Mouse (Mus musculus): ENCODE measurements around the gene Bin2. TPM values are rescaled to one million over a fixed set of nuclear protein-coding genes. Genes with fewer than 3 reads are reported as not detected.

Bin2 gene
- polyA plus RNA-seq, 1 experiment from 2014 or later = 5.8 TPM

GRCm38 (mm10) chr15:100660306-100660705 is 9.0 kb downstream of the Bin2 start:
- no peak for ATAC-seq
- WGBS = 77% methylated on average over 9 of the region's 9 CpGs
- no peak overlapping the region for H3K4me3 ChIP-seq (ENCODE audit: low read depth, low read length)
- H3K4me2 ChIP-seq (replicated peaks; ENCODE audit: low read depth) = no peak overlapping the region
- no peak overlapping the region for H3K9ac ChIP-seq (ENCODE audit: low read depth, low read length)
- no peaks in the 10 kb centered on the region for H3K27me3 ChIP-seq (replicated peaks; ENCODE audit: control insufficient read depth, insufficient read depth, low read length)
- no peaks in the 10 kb centered on the region for H3K4me1 ChIP-seq (replicated peaks; ENCODE audit: control insufficient read depth, insufficient read depth, low read length)
- H3K36me3 ChIP-seq (ENCODE audit: control insufficient read depth, insufficient read depth) = no peaks in the 10 kb centered on the region
- no peak for TF ChIP-seq CTCF (IDR thresholded peaks at IDR 0.05; ENCODE audit: low read depth)
- no peak overlapping the region for H3K27ac ChIP-seq (ENCODE audit: low read depth, low read length)
- no peaks in the 10 kb centered on the region for H3K9me3 ChIP-seq (ENCODE audit: control insufficient read depth)

GRCm38 (mm10) chr15:100655201-100655600 is 14.2 kb downstream of the Bin2 start:
- Histone ChIP-seq H3K4me2 (replicated peaks; ENCODE audit: low read depth) (no peak overlapping the region), H3K27ac (ENCODE audit: low read depth, low read length) (no peak overlapping the region), H3K9ac (ENCODE audit: low read depth, low read length) (no peak overlapping the region), H3K4me1 (replicated peaks; ENCODE audit: control insufficient read depth, insufficient read depth, low read length) (no peaks in the 10 kb centered on the region), H3K9me3 (ENCODE audit: control insufficient read depth) (no peaks in the 10 kb centered on the region), H3K36me3 (ENCODE audit: control insufficient read depth, insufficient read depth) (no peaks in the 10 kb centered on the region), H3K27me3 (replicated peaks; ENCODE audit: control insufficient read depth, insufficient read depth, low read length) (no peaks in the 10 kb centered on the region), H3K4me3 (ENCODE audit: low read depth, low read length) (no peak overlapping the region)
- ATAC-seq = no peak
- TF ChIP-seq CTCF (IDR thresholded peaks at IDR 0.05; ENCODE audit: low read depth) = no peak
- WGBS = 84% methylated on average over 5 of the region's 5 CpGs

- no peak overlapping the region for H3K27ac ChIP-seq (ENCODE audit: low read depth, low read length)
- no peak overlapping the region for H3K4me2 ChIP-seq (replicated peaks; ENCODE audit: low read depth)
- no peak overlapping the region for H3K4me3 ChIP-seq (ENCODE audit: low read depth, low read length)
- peak; percentile 14; the same call in 1 of the 2 replicates for TF ChIP-seq CTCF (IDR thresholded peaks at IDR 0.05; ENCODE audit: low read depth)
- H3K9ac ChIP-seq (ENCODE audit: low read depth, low read length) = no peak overlapping the region
- no peaks in the 10 kb centered on the region for H3K27me3 ChIP-seq (replicated peaks; ENCODE audit: control insufficient read depth, insufficient read depth, low read length)
- no peaks in the 10 kb centered on the region for H3K4me1 ChIP-seq (replicated peaks; ENCODE audit: control insufficient read depth, insufficient read depth, low read length)
- no peak for ATAC-seq
- H3K36me3 ChIP-seq (ENCODE audit: control insufficient read depth, insufficient read depth) = no peaks in the 10 kb centered on the region
- H3K9me3 ChIP-seq (ENCODE audit: control insufficient read depth) = no peaks in the 10 kb centered on the region
- WGBS = 82% methylated on average over 1 of the region's 1 CpGs
These were observed 15.1 kb downstream of the Bin2 start for GRCm38 (mm10) chr15:100654271-100654670.

GRCm38 (mm10) chr15:100651610-100652009 is 17.7 kb downstream of the Bin2 start:
- H3K27ac ChIP-seq (ENCODE audit: low read depth, low read length) = peak overlapping the region; percentile 65
- no peak overlapping the region for H3K4me3 ChIP-seq (ENCODE audit: low read depth, low read length)
- peak; percentile 94 for ATAC-seq

DNA sequence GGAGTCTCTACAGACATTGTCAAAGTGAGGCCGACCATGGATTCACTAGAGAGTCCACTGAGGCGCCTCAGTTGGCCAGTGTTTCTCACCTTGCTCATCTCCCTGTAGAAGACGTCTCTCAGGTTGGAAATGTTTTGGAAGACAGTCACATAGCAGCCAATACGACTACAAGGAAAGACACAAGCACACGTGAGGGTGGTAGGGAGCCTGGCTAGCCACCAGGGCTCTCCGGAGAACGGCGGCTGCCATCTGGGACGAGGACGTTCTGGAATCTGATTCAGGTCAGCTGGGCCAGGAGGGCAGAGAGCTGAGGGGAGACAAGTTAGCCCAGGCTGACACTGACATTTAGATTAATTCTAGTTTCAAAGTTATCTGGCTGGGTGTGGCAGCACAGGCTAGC is 19.2 kb downstream of the Bin2 start:
- ATAC-seq = no peak
- Histone ChIP-seq H3K36me3 (ENCODE audit: control insufficient read depth, insufficient read depth) (no peaks in the 10 kb centered on the region; the same call in 1 of the 2 replicates), H3K27ac (ENCODE audit: low read depth, low read length) (no peak overlapping the region), H3K9ac (ENCODE audit: low read depth, low read length) (no peak overlapping the region), H3K4me2 (replicated peaks; ENCODE audit: low read depth) (no peak overlapping the region), H3K4me1 (replicated peaks; ENCODE audit: control insufficient read depth, insufficient read depth, low read length) (no peaks in the 10 kb centered on the region), H3K9me3 (ENCODE audit: control insufficient read depth) (no peaks in the 10 kb centered on the region), H3K27me3 (replicated peaks; ENCODE audit: control insufficient read depth, insufficient read depth, low read length) (no peaks in the 10 kb centered on the region), H3K4me3 (ENCODE audit: low read depth, low read length) (no peak overlapping the region)
- WGBS = 84% methylated on average over 10 of the region's 10 CpGs
- TF ChIP-seq CTCF (IDR thresholded peaks at IDR 0.05; ENCODE audit: low read depth) = no peak

More at GRCm38 (mm10) chr15:100651610-100652009, 17.7 kb downstream of the Bin2 start:
- Histone ChIP-seq H3K4me2 (replicated peaks; ENCODE audit: low read depth) (no peak overlapping the region), H3K4me1 (replicated peaks; ENCODE audit: control insufficient read depth, insufficient read depth, low read length) (no peaks in the 10 kb centered on the region), H3K9me3 (ENCODE audit: control insufficient read depth) (no peaks in the 10 kb centered on the region), H3K36me3 (ENCODE audit: control insufficient read depth, insufficient read depth) (no peaks in the 10 kb centered on the region), H3K27me3 (replicated peaks; ENCODE audit: control insufficient read depth, insufficient read depth, low read length) (no peaks in the 10 kb centered on the region), H3K9ac (ENCODE audit: low read depth, low read length) (no peak overlapping the region)
- peak; percentile 25; the same call in 1 of the 2 replicates for TF ChIP-seq CTCF (IDR thresholded peaks at IDR 0.05; ENCODE audit: low read depth)
- WGBS = 45% methylated on average over 9 of the region's 9 CpGs

DNA sequence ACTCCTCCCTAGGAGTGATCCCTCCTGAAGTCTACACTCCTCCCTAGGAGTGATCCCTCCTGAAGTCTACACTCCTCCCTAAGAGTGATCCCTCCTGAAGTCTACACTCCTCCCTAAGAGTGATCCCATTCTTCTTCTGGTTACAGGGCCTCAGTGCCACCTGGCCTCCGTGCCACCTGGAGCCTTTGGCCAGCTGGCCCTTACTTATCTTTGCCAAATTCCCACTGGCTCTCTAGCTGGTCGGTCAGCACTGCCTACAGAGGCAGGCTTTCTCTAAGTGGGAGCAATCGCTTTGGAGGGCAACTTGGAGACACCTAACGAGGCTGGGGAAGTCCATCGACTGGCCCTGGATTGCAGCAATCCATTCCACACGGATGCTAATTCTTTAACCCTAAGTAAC is 23.2 kb downstream of the Bin2 start:
- no peaks in the 10 kb centered on the region for H3K9me3 ChIP-seq (ENCODE audit: control insufficient read depth)
- H3K27me3 ChIP-seq (replicated peaks; ENCODE audit: control insufficient read depth, insufficient read depth, low read length) = no peaks in the 10 kb centered on the region
- no peak overlapping the region for H3K9ac ChIP-seq (ENCODE audit: low read depth, low read length)
- no peaks in the 10 kb centered on the region; the same call in 1 of the 2 replicates for H3K36me3 ChIP-seq (ENCODE audit: control insufficient read depth, insufficient read depth)
- H3K27ac ChIP-seq (ENCODE audit: low read depth, low read length) = no peak overlapping the region
- no peak for ATAC-seq
- H3K4me3 ChIP-seq (ENCODE audit: low read depth, low read length) = no peak overlapping the region
- H3K4me1 ChIP-seq (replicated peaks; ENCODE audit: control insufficient read depth, insufficient read depth, low read length) = no peaks in the 10 kb centered on the region
- H3K4me2 ChIP-seq (replicated peaks; ENCODE audit: low read depth) = no peak overlapping the region
- 75% methylated on average over 6 of the region's 6 CpGs for WGBS
- no peak for TF ChIP-seq CTCF (IDR thresholded peaks at IDR 0.05; ENCODE audit: low read depth)

DNA sequence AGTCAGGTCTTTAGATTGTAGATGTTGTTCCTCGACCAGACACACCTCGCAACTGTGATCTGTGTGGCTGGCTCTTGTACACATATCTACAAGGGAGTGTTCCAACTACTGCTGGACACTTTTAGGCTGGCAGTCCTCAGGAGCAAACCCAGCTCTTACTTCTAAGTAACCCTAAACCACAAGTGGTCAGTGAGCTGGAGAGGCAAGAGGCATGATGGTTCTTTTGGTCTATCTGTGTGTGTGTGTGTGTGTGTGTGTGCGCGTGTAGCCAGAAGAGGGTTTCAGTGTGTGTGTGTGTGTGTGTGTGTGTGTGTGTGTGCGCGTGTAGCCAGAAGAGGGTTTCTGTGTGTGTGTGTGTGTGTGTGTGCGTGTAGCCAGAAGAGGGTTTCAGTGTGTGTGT is 26.9 kb downstream of the Bin2 start:
- H3K4me1 ChIP-seq (replicated peaks; ENCODE audit: control insufficient read depth, insufficient read depth, low read length) = 0 out of 2 replicates have a peak, but pooled peaks cover 3% of the 10 kb centered on the region
- no peak overlapping the region for H3K9ac ChIP-seq (ENCODE audit: low read depth, low read length)
- H3K4me3 ChIP-seq (ENCODE audit: low read depth, low read length) = no peak overlapping the region
- no peak for TF ChIP-seq CTCF (IDR thresholded peaks at IDR 0.05; ENCODE audit: low read depth)
- H3K4me2 ChIP-seq (replicated peaks; ENCODE audit: low read depth) = no peak overlapping the region
- ATAC-seq = no peak
- no peaks in the 10 kb centered on the region; the same call in 1 of the 2 replicates for H3K36me3 ChIP-seq (ENCODE audit: control insufficient read depth, insufficient read depth)
- no peaks in the 10 kb centered on the region for H3K27me3 ChIP-seq (replicated peaks; ENCODE audit: control insufficient read depth, insufficient read depth, low read length)
- H3K27ac ChIP-seq (ENCODE audit: low read depth, low read length) = no peak overlapping the region
- H3K9me3 ChIP-seq (ENCODE audit: control insufficient read depth) = no peaks in the 10 kb centered on the region
- WGBS = 90% methylated on average over 7 of the region's 7 CpGs

Measured in intestine, postnatal 0 days (tissue).